Mouse (Mus musculus) embryonic facial prominence, embryonic 15.5 days (tissue): Measurements from ENCODE around the gene Zfp27. TPM values are rescaled to one million over a fixed set of nuclear protein-coding genes. Genes with fewer than 3 reads are reported as not detected.

Experiments used
- ATAC-seq: fragments of 200-750 bp; cut with Nextera tagmentation; 2 replicates; pipeline ENCODE4 v1.8.0; 2017; ENCODE audit warnings: low read depth, moderate TSS enrichment; ENCODE audit not compliant: insufficient number of reproducible peaks, low FRiP score, low TSS enrichment
- H3K27ac ChIP-seq: fragments of 300-500 bp; sonication (generic); replicated peaks from 2 replicates; pipeline ENCODE4 v1.5.1; 2015; ENCODE audit warnings: mild to moderate bottlenecking, inconsistent platforms
- H3K27me3 ChIP-seq: fragments of 300-500 bp; sonication (generic); 2 replicates; pipeline ENCODE4 v1.6.1; 2015; ENCODE audit warnings: inconsistent platforms
- H3K36me3 ChIP-seq: fragments of 300-500 bp; sonication (generic); 2 replicates; pipeline ENCODE4 v1.6.1; 2015; ENCODE audit warnings: mild to moderate bottlenecking, inconsistent platforms
- H3K4me1 ChIP-seq: fragments of 300-500 bp; sonication (generic); 2 replicates; pipeline ENCODE4 v1.6.1; 2015; ENCODE audit warnings: inconsistent platforms
- H3K4me2 ChIP-seq: fragments of 300-500 bp; sonication (generic); replicated peaks from 2 replicates; pipeline ENCODE4 v1.6.1; 2015; ENCODE audit warnings: mild to moderate bottlenecking, inconsistent platforms
- H3K4me3 ChIP-seq: fragments of 300-500 bp; sonication (generic); replicated peaks from 2 replicates; pipeline ENCODE4 v1.5.1; 2015; ENCODE audit warnings: mild to moderate bottlenecking, inconsistent platforms
- H3K9ac ChIP-seq: fragments of 300-500 bp; sonication (generic); 2 replicates; pipeline ENCODE4 v1.6.1; 2015; ENCODE audit warnings: inconsistent platforms
- H3K9me3 ChIP-seq: fragments of 300-500 bp; sonication (generic); replicated peaks from 2 replicates; pipeline ENCODE4 v1.6.1; 2016; ENCODE audit warnings: inconsistent platforms
- WGBS: fragments of 180-500 bp; shearing (Covaris S2); methylation state at CpG from one replicate; pipeline ENCODE4 v1.1.7; 2015; 5-methylcytosine and 5-hydroxymethylcytosine counted together
- polyA plus RNA-seq: library from polyadenylated mRNA; unstranded; fragments of >200 nt; fragmentation: Nextera tagmentation; extraction: Ambion mirVana; gene quantifications from 2 replicates; pipeline ENCODE4 v1.2.1, GENCODE M21; 2015

The Zfp27 gene
- polyA plus RNA-seq, 1 experiment from 2014 or later: 11.9 TPM

DNA sequence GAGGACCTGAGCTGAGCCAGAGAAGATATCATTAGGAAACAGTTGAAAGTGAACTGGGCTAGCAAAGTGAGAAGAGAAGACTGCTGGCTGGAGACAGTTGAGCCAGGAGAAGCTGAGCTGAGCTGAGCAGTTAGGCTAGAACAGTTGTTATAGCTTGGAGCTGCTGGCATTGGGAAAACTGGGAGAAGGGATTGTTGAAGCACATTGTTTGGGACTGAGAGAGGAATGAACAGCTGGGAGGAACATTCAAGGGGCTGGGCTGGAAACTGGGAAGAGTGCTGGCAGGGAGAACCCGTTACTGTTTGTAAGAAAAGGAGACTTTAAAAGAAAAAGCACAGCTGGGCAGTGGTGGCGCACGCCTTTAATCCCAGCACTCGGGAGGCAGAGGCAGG, 11.7 kb upstream of the Zfp27 start:
- Histone ChIP-seq H3K9ac (no peak overlapping the region), H3K9me3 (peaks cover 5% of the 10 kb centered on the region; the same call in 1 of the 2 replicates), H3K4me2 (no peak overlapping the region), H3K36me3 (peaks cover 37% of the 10 kb centered on the region), H3K27me3 (no peaks in the 10 kb centered on the region), H3K27ac (no peak overlapping the region; the same call in 1 of the 2 replicates), H3K4me1 (no peaks in the 10 kb centered on the region), H3K4me3 (no peak overlapping the region)
- WGBS: 88% methylated on average over 4 of the region's 4 CpGs
- no peak for ATAC-seq

- H3K9ac ChIP-seq: no peak overlapping the region
- no peak overlapping the region for H3K4me3 ChIP-seq
- H3K4me2 ChIP-seq: no peak overlapping the region
- no peak overlapping the region; the same call in 1 of the 2 replicates for H3K27ac ChIP-seq
- WGBS: 64% methylated on average over 6 of the region's 6 CpGs
- peaks cover 5% of the 10 kb centered on the region; the same call in 1 of the 2 replicates for H3K9me3 ChIP-seq
- H3K36me3 ChIP-seq: peaks cover 40% of the 10 kb centered on the region
- ATAC-seq: no peak
- H3K4me1 ChIP-seq: no peaks in the 10 kb centered on the region
- no peaks in the 10 kb centered on the region for H3K27me3 ChIP-seq
Measured at GRCm38 (mm10) chr7:29917371-29918061, 11.1 kb upstream of the Zfp27 start.

DNA sequence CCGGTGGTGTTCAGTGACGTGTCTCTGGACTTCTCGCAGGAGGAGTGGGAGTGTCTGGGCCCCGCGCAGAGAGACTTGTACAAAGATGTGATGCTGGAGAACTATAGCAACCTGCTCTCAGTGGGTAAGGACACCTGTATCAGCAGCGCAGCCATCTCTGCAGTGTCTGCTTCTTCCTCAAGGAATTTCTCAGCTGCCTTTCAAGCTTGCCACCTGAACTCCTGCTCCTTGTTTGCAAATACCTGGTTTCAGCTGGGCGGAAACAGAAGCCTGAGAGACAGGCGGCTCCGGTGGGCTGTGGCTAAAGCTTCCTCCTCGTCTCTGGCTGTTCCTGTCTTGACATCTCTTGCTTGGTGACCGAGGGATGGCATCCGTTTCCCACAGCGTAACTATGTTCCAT, 5.8 kb upstream of the Zfp27 start:
- WGBS: 91% methylated on average over 13 of the region's 13 CpGs
- Histone ChIP-seq H3K4me2 (no peak overlapping the region), H3K9me3 (peaks cover 5% of the 10 kb centered on the region; the same call in 1 of the 2 replicates), H3K9ac (no peak overlapping the region), H3K27ac (no peak overlapping the region), H3K27me3 (no peaks in the 10 kb centered on the region), H3K4me3 (no peak overlapping the region), H3K4me1 (peaks cover 18% of the 10 kb centered on the region), H3K36me3 (peaks cover 60% of the 10 kb centered on the region)
- ATAC-seq: no peak

- ATAC-seq: no peak
- H3K9ac ChIP-seq: no peak overlapping the region
- peaks cover 24% of the 10 kb centered on the region for H3K4me1 ChIP-seq
- H3K27me3 ChIP-seq: no peaks in the 10 kb centered on the region
- peaks cover 46% of the 10 kb centered on the region for H3K36me3 ChIP-seq
- peaks cover 4% of the 10 kb centered on the region; the same call in 1 of the 2 replicates for H3K9me3 ChIP-seq
- H3K27ac ChIP-seq: no peak overlapping the region
- WGBS: 50% methylated on average over 2 of the region's 2 CpGs
- peak overlapping the region; percentile 59 for H3K4me2 ChIP-seq
- H3K4me3 ChIP-seq: peak overlapping the region; percentile 70
Measured at GRCm38 (mm10) chr7:29910252-29910651, 3.9 kb upstream of the Zfp27 start.

GRCm38 (mm10) chr7:29908130-29908950, 2.0 kb upstream of the Zfp27 start, which contains the start of gene Zfp383:
Gene Zfp383, plus strand, starts transcription at chr7:29908223.
- Histone ChIP-seq H3K9me3 (no peaks in the 10 kb centered on the region), H3K4me3 (peak within 1 kb of the TSS; percentile 70), H3K27me3 (no peaks in the 10 kb centered on the region), H3K4me2 (peak within 1 kb of the TSS; percentile 72), H3K27ac (peak within 1 kb of the TSS; percentile 98), H3K36me3 (peaks cover 28% of the 10 kb centered on the region), H3K4me1 (peaks cover 24% of the 10 kb centered on the region), H3K9ac (peak within 1 kb of the TSS; percentile 73)
- ATAC-seq: peak; percentile 87
- under 1% methylated on average over 33 of the region's 33 CpGs for whole genome bisulfite sequencing

- Histone ChIP-seq H3K4me1 (peaks cover 24% of the 10 kb centered on the region), H3K27me3 (no peaks in the 10 kb centered on the region), H3K4me3 (no peak overlapping the region), H3K27ac (peak overlapping the region; percentile 98), H3K9me3 (no peaks in the 10 kb centered on the region), H3K36me3 (peaks cover 23% of the 10 kb centered on the region), H3K4me2 (peak overlapping the region; percentile 72; the same call in 1 of the 2 replicates), H3K9ac (no peak overlapping the region)
- no peak for ATAC-seq
- WGBS: 87% methylated on average over 5 of the region's 5 CpGs
Measured at GRCm38 (mm10) chr7:29907206-29907605, 834 bp upstream of the Zfp27 start.

- Histone ChIP-seq H3K9me3 (no peaks in the 10 kb centered on the region), H3K27ac (peak overlapping the region; percentile 98), H3K9ac (no peak overlapping the region), H3K4me2 (peak overlapping the region; percentile 72), H3K27me3 (no peaks in the 10 kb centered on the region), H3K4me3 (peak overlapping the region; percentile 60), H3K36me3 (peaks cover 19% of the 10 kb centered on the region), H3K4me1 (peaks cover 24% of the 10 kb centered on the region)
- WGBS: 21% methylated on average over 8 of the region's 8 CpGs
- ATAC-seq: no peak
Measured at GRCm38 (mm10) chr7:29906682-29907058, 298 bp upstream of the Zfp27 start.

DNA sequence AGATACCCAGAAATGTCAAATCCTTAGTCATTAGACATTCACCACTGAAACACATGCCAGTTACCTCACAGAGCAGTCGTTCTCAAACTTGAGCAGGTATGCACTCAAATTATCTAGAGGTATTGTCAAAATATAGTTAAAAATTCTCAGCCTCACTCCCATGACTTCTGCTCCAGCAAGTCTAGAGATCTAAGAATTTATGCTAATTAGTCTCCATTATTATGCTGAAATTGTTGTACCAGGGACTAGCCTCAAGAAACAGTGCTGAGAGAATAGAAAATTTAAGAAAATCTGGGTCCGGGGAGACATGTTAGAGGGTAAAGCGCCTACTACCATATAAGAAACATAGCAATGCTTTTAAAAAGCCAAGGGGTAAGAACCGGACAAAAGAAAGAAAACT, 2.3 kb downstream of the Zfp27 start:
- H3K27ac ChIP-seq: no peak overlapping the region
- ATAC-seq: no peak

GRCm38 (mm10) chr7:29898351-29898750, 8.0 kb downstream of the Zfp27 start:
- no peak overlapping the region for H3K27ac ChIP-seq
- no peak overlapping the region for H3K4me3 ChIP-seq
- H3K27me3 ChIP-seq: no peaks in the 10 kb centered on the region
- H3K4me2 ChIP-seq: no peak overlapping the region
- peaks cover 31% of the 10 kb centered on the region for H3K9me3 ChIP-seq
- no peak for ATAC-seq
- H3K36me3 ChIP-seq: peaks cover 86% of the 10 kb centered on the region
- no peaks in the 10 kb centered on the region for H3K4me1 ChIP-seq
- no peak overlapping the region for H3K9ac ChIP-seq
- 91% methylated on average over 4 of the region's 4 CpGs for WGBS

More for the DNA sequence above, 2.3 kb downstream of the Zfp27 start:
- H3K9ac ChIP-seq: no peak overlapping the region
- H3K9me3 ChIP-seq: no peaks in the 10 kb centered on the region
- no peak overlapping the region for H3K4me3 ChIP-seq
- peaks cover 30% of the 10 kb centered on the region for H3K36me3 ChIP-seq
- peaks cover 11% of the 10 kb centered on the region for H3K4me1 ChIP-seq
- H3K4me2 ChIP-seq: no peak overlapping the region
- WGBS: 93% methylated on average over 4 of the region's 4 CpGs
- no peaks in the 10 kb centered on the region for H3K27me3 ChIP-seq

DNA sequence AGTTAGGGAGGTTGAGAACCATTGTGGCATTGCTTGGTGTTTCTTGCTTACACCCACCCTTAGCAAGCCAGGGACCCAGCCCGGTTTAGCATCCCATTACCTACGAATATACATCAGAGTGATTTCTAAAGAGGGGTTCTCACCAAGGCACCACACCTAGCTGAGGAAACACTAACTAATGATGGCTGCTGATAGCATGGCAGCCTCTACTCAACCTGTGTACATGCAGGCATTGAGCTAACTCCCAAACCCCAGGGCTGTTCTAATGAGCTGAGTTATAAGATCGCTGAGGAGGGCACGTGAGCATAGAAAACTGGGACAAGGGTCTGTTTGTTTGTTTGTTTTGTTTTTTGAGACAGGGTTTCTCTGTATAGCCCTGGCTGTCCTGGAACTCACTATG, 13.6 kb downstream of the Zfp27 start:
- H3K36me3 ChIP-seq: peaks cover 75% of the 10 kb centered on the region
- H3K9me3 ChIP-seq: peaks cover 43% of the 10 kb centered on the region
- no peak overlapping the region for H3K4me2 ChIP-seq
- no peaks in the 10 kb centered on the region for H3K27me3 ChIP-seq
- H3K4me3 ChIP-seq: no peak overlapping the region
- no peak for ATAC-seq
- no peaks in the 10 kb centered on the region for H3K4me1 ChIP-seq
- H3K27ac ChIP-seq: no peak overlapping the region
- no peak overlapping the region for H3K9ac ChIP-seq
- 98% methylated on average over 4 of the region's 4 CpGs for WGBS

GRCm38 (mm10) chr7:29890501-29890900, 15.9 kb downstream of the Zfp27 start:
- peaks cover 53% of the 10 kb centered on the region for H3K36me3 ChIP-seq
- WGBS: 95% methylated on average over 7 of the region's 7 CpGs
- H3K9me3 ChIP-seq: peaks cover 34% of the 10 kb centered on the region

More at GRCm38 (mm10) chr7:29890501-29890900, 15.9 kb downstream of the Zfp27 start:
- Histone ChIP-seq H3K4me2 (no peak overlapping the region), H3K9ac (no peak overlapping the region), H3K4me1 (no peaks in the 10 kb centered on the region), H3K27me3 (no peaks in the 10 kb centered on the region), H3K27ac (no peak overlapping the region), H3K4me3 (no peak overlapping the region)
- ATAC-seq: no peak
